Mouse (Mus musculus): Measurements from ENCODE around the gene Mapkbp1.

DNA sequence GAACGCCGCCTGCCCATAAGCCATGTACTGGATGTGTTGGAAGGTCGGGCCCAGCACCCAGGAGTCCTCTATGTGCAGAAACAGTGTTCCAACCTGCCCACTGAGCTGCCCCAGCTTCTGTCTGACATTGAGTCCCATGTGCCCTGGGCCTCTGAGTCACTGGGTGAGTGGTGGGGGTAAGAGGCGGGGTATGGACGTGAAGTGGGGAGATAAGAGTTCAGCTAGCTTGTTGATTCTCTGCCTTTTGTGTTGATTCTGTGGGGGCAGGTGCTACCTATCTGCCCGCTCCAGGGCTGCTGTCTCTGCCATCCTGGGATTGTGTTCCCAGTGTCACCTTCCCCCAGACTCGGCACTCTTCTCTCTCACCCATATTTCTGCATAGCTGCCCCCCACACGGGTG is 57.9 kb downstream of the Mapkbp1 start:
- TF ChIP-seq CTCF (IDR thresholded peaks at IDR 0.05; ENCODE audit: low read depth) = no peak
- no peak for TF ChIP-seq EP300 (IDR thresholded peaks at IDR 0.05; ENCODE audit: low read depth)

Data from liver, embryonic 14.5 days (tissue).